Mouse (Mus musculus): ENCODE data around the gene Cyb5rl. TPM values are rescaled to one million over a fixed set of nuclear protein-coding genes. Genes with fewer than 3 reads are reported as not detected.
A peak's percentile ranks its signal among the peaks of the same experiment; 100 is the strongest.

Cyb5rl gene
- polyA plus RNA-seq (2016; fragmentation: Nextera tagmentation; extraction: Ambion mirVana) = 8.9 and 11.3 TPM in 2 replicates

- peak; percentile 94 for DNase-seq (ENCODE audit: extremely low spot score, low spot score)
- Histone ChIP-seq H3K27me3 (ENCODE audit: poor library complexity, severe bottlenecking) (peaks cover 5% of the 10 kb centered on the region; the same call in 1 of the 2 replicates), H3K36me3 (replicated peaks) (peaks cover 35% of the 10 kb centered on the region), H3K9me3 (no peaks in the 10 kb centered on the region), H3K4me3 (peak within 1 kb of the TSS; percentile 96), H3K4me1 (peaks cover 30% of the 10 kb centered on the region), H3K27ac (peak within 1 kb of the TSS; percentile 92)
- WGBS = under 1% methylated on average over 60 of the region's 60 CpGs
Observed at GRCm38 (mm10) chr4:107066252-107067124, at the start of gene Cyb5rl, which contains the start of gene Mrpl37. Gene Cyb5rl (plus strand): TSS chr4:107066988. Gene Mrpl37 (minus strand): TSS chr4:107066868.

- H3K27ac ChIP-seq = no peak overlapping the region
- H3K9me3 ChIP-seq = no peaks in the 10 kb centered on the region
- H3K36me3 ChIP-seq (replicated peaks) = peaks cover 74% of the 10 kb centered on the region
- H3K4me3 ChIP-seq = no peak overlapping the region
- H3K27me3 ChIP-seq (ENCODE audit: poor library complexity, severe bottlenecking) = no peaks in the 10 kb centered on the region
- no peak for DNase-seq (ENCODE audit: extremely low spot score, low spot score)
- peaks cover 94% of the 10 kb centered on the region for H3K4me1 ChIP-seq
Observed at GRCm38 (mm10) chr4:107017257-107017656, 49.5 kb upstream of the Cyb5rl start.

- no peak overlapping the region for H3K27ac ChIP-seq
- H3K4me1 ChIP-seq = peaks cover 94% of the 10 kb centered on the region
- H3K27me3 ChIP-seq (ENCODE audit: poor library complexity, severe bottlenecking) = no peaks in the 10 kb centered on the region
- DNase-seq (ENCODE audit: extremely low spot score, low spot score) = no peak
- H3K4me3 ChIP-seq = no peak overlapping the region
- H3K36me3 ChIP-seq (replicated peaks) = peaks cover 74% of the 10 kb centered on the region
- no peaks in the 10 kb centered on the region for H3K9me3 ChIP-seq
- 84% methylated on average over 3 of the region's 3 CpGs for WGBS
Observed at GRCm38 (mm10) chr4:107018521-107018920, 48.3 kb upstream of the Cyb5rl start.

- H3K4me3 ChIP-seq = no peak overlapping the region
- no peak overlapping the region for H3K27ac ChIP-seq
- H3K9me3 ChIP-seq = no peaks in the 10 kb centered on the region
- H3K27me3 ChIP-seq (ENCODE audit: poor library complexity, severe bottlenecking) = no peaks in the 10 kb centered on the region
- peaks cover 70% of the 10 kb centered on the region for H3K36me3 ChIP-seq (replicated peaks)
- H3K4me1 ChIP-seq = peaks cover 94% of the 10 kb centered on the region
- 80% methylated on average over 7 of the region's 7 CpGs for WGBS
- DNase-seq (ENCODE audit: extremely low spot score, low spot score) = no peak
Observed at GRCm38 (mm10) chr4:107019027-107019426, 47.8 kb upstream of the Cyb5rl start.

- no peak overlapping the region for H3K4me3 ChIP-seq
- no peaks in the 10 kb centered on the region for H3K9me3 ChIP-seq
- H3K27me3 ChIP-seq (ENCODE audit: poor library complexity, severe bottlenecking) = no peaks in the 10 kb centered on the region
- peaks cover 94% of the 10 kb centered on the region for H3K4me1 ChIP-seq
- H3K36me3 ChIP-seq (replicated peaks) = peaks cover 67% of the 10 kb centered on the region
- 85% methylated on average over 5 of the region's 5 CpGs for WGBS
- no peak for DNase-seq (ENCODE audit: extremely low spot score, low spot score)
- H3K27ac ChIP-seq = peak overlapping the region; percentile 46; the same call in 1 of the 2 replicates
Observed at GRCm38 (mm10) chr4:107020287-107021000, 46.3 kb upstream of the Cyb5rl start.

GRCm38 (mm10) chr4:107021464-107021863 lies 45.3 kb upstream of the Cyb5rl start:
- Histone ChIP-seq H3K27me3 (ENCODE audit: poor library complexity, severe bottlenecking) (no peaks in the 10 kb centered on the region), H3K9me3 (no peaks in the 10 kb centered on the region), H3K4me1 (peaks cover 93% of the 10 kb centered on the region), H3K36me3 (replicated peaks) (peaks cover 67% of the 10 kb centered on the region), H3K4me3 (no peak overlapping the region), H3K27ac (peak overlapping the region; percentile 27; the same call in 1 of the 2 replicates)
- DNase-seq (ENCODE audit: extremely low spot score, low spot score) = no peak
- 75% methylated on average over 3 of the region's 3 CpGs for WGBS

GRCm38 (mm10) chr4:107024899-107025298 lies 41.9 kb upstream of the Cyb5rl start:
- 76% methylated on average over 7 of the region's 7 CpGs for WGBS
- H3K27ac ChIP-seq = no peak overlapping the region
- no peaks in the 10 kb centered on the region for H3K9me3 ChIP-seq
- no peak for DNase-seq (ENCODE audit: extremely low spot score, low spot score)
- H3K4me1 ChIP-seq = peaks cover 70% of the 10 kb centered on the region
- no peaks in the 10 kb centered on the region for H3K27me3 ChIP-seq (ENCODE audit: poor library complexity, severe bottlenecking)
- H3K36me3 ChIP-seq (replicated peaks) = peaks cover 77% of the 10 kb centered on the region
- no peak overlapping the region for H3K4me3 ChIP-seq

GRCm38 (mm10) chr4:107025369-107025768 lies 41.4 kb upstream of the Cyb5rl start:
- no peak overlapping the region for H3K27ac ChIP-seq
- no peaks in the 10 kb centered on the region for H3K27me3 ChIP-seq (ENCODE audit: poor library complexity, severe bottlenecking)
- peaks cover 81% of the 10 kb centered on the region for H3K36me3 ChIP-seq (replicated peaks)
- no peaks in the 10 kb centered on the region for H3K9me3 ChIP-seq
- no peak overlapping the region for H3K4me3 ChIP-seq
- no peak for DNase-seq (ENCODE audit: extremely low spot score, low spot score)
- 87% methylated on average over 5 of the region's 5 CpGs for WGBS
- peaks cover 65% of the 10 kb centered on the region for H3K4me1 ChIP-seq

GRCm38 (mm10) chr4:107026451-107026850 lies 40.3 kb upstream of the Cyb5rl start:
- Histone ChIP-seq H3K27me3 (ENCODE audit: poor library complexity, severe bottlenecking) (no peaks in the 10 kb centered on the region), H3K9me3 (no peaks in the 10 kb centered on the region), H3K27ac (no peak overlapping the region), H3K4me1 (peaks cover 55% of the 10 kb centered on the region), H3K4me3 (no peak overlapping the region), H3K36me3 (replicated peaks) (peaks cover 86% of the 10 kb centered on the region)
- DNase-seq (ENCODE audit: extremely low spot score, low spot score) = no peak
- 75% methylated on average over 8 of the region's 8 CpGs for WGBS

- Histone ChIP-seq H3K9me3 (no peaks in the 10 kb centered on the region), H3K4me3 (no peak overlapping the region), H3K36me3 (replicated peaks) (peaks cover 97% of the 10 kb centered on the region), H3K4me1 (peaks cover 7% of the 10 kb centered on the region), H3K27ac (no peak overlapping the region), H3K27me3 (ENCODE audit: poor library complexity, severe bottlenecking) (no peaks in the 10 kb centered on the region)
- WGBS = 96% methylated on average over 4 of the region's 4 CpGs
- DNase-seq (ENCODE audit: extremely low spot score, low spot score) = no peak
Observed at GRCm38 (mm10) chr4:107035689-107036088, 31.1 kb upstream of the Cyb5rl start.

- Histone ChIP-seq H3K9me3 (no peaks in the 10 kb centered on the region), H3K4me3 (no peak overlapping the region), H3K4me1 (peaks cover 7% of the 10 kb centered on the region), H3K27me3 (ENCODE audit: poor library complexity, severe bottlenecking) (no peaks in the 10 kb centered on the region), H3K27ac (no peak overlapping the region), H3K36me3 (replicated peaks) (peaks cover 97% of the 10 kb centered on the region)
- WGBS = 98% methylated on average over 2 of the region's 2 CpGs
- DNase-seq (ENCODE audit: extremely low spot score, low spot score) = no peak
Observed at GRCm38 (mm10) chr4:107036985-107037384, 29.8 kb upstream of the Cyb5rl start.

GRCm38 (mm10) chr4:107038303-107038702 lies 28.5 kb upstream of the Cyb5rl start:
- peaks cover 99% of the 10 kb centered on the region for H3K36me3 ChIP-seq (replicated peaks)
- H3K4me1 ChIP-seq = peaks cover 7% of the 10 kb centered on the region
- no peak overlapping the region for H3K4me3 ChIP-seq
- whole genome bisulfite sequencing = 87% methylated on average over 4 of the region's 4 CpGs
- H3K27ac ChIP-seq = no peak overlapping the region
- H3K9me3 ChIP-seq = no peaks in the 10 kb centered on the region
- no peak for DNase-seq (ENCODE audit: extremely low spot score, low spot score)
- no peaks in the 10 kb centered on the region for H3K27me3 ChIP-seq (ENCODE audit: poor library complexity, severe bottlenecking)

- Histone ChIP-seq H3K4me1 (peaks cover 7% of the 10 kb centered on the region), H3K27ac (peak overlapping the region; percentile 21; the same call in 1 of the 2 replicates), H3K4me3 (no peak overlapping the region), H3K36me3 (replicated peaks) (peaks cover 99% of the 10 kb centered on the region), H3K9me3 (no peaks in the 10 kb centered on the region), H3K27me3 (ENCODE audit: poor library complexity, severe bottlenecking) (no peaks in the 10 kb centered on the region)
- WGBS = 90% methylated on average over 8 of the region's 8 CpGs
- no peak for DNase-seq (ENCODE audit: extremely low spot score, low spot score)
Observed at GRCm38 (mm10) chr4:107039270-107039669, 27.5 kb upstream of the Cyb5rl start.
